Mouse (Mus musculus) kidney, adult 11 months (tissue): ENCODE measurements at regions not wholly inside any gene's neighbourhood (a gene's known extent, or its start where the extent isn't known, plus 50 kb on each side); places are given as distances from the start of the nearest gene placed in this dataset.

Experiments used
- DNase-seq: peaks from one replicate; pipeline ENCODE4 v3.0.0; 2022

DNA sequence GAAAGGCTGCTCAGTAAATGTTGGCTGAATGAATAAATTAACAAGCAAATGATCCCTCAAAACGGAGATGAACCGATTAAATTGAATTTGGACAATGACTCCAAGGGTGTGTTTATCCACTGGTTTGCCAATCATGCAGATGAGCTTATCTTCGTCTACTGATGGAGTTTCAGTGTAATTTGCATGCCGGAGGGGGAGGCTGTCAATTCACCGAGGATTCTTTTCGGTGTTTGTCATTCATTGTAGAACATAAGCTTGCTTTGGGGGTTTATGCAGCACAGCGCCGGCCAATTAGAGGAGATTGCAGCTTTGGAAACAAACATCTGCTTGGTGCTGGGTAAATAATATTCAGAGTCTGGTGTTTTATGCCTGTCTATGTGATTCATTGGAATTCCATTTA lies 132.7 kb downstream of the Otoa start:
- no peak for DNase-seq

DNA sequence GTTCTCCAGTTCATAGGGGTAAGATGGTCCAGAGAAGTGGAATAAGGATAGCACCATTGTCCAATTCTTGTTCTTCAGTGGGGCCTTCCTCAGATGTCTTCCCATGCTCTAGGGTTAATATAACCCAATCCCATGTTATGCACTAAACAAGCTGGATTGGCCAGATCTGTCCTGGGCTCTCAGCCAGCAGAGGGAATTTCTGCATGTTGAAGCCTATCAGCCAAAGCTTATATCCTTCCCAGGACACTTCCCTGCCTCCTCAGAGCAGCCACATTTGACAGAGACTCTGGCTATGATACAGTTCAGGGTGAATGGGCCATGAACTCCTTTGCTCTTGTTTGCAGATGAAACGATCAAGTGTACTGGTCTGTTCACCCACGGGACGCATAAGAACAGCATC lies 133.6 kb downstream of the Otoa start:
- DNase-seq = no peak

DNA sequence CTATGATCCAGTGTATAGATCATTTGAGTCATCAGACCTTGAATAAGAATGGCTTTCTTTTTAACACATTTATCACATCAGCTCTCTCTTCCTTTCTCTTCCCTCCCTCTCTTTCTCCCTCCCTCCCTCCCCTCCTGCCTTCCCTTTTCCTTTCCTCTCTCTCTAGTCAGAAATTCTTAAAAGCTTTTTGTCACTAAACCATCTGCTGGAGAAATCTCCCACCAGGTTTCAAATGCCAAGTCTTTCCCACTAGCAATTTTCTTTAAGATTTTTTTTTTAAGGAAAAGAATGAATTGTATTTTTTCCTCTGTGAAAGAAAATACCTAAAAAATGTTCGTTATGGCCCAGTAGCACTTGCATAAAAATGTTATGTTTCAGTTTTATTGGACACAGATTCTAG lies 134.3 kb downstream of the Otoa start:
- no peak for DNase-seq

DNA sequence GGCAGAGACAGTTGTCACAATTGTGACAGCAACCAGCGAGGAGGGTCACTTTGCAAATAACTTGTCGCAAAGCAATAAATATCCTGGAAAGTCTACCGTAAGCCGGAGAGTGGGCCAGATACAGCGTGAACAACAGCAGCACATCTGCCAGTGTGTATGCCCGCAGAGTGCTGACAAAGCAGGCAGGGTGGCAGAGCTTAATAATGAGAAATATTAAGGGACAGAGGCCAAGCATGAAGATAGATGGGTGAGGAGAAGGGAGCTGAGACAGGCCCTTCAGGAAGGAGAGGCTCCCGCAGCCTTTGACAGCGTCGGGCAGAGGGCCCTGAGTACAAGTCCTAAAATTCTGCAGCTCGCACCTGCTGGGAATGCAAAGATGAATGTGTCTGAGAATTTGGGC lies 136.6 kb downstream of the Otoa start:
- DNase-seq = no peak

DNA sequence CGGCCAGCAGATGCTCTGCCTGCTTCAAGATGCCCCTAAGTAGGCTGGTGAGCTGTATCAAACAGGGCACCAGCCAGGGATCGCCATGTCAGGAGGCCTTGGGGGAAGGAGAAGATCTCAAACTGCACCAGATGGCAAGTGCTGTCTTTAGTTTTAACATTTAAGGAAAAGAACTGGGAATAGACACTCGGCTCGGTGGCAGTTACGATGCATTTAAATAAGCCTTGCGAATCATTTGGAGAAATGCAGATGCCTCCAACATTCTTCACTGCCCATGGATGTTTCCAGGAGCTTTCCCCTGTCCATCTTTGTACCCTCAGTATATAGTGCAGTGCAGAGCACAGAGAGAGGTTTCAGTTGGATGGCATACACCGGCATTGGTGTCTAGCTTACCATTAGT lies 139.7 kb downstream of the Otoa start:
- no peak for DNase-seq

DNA sequence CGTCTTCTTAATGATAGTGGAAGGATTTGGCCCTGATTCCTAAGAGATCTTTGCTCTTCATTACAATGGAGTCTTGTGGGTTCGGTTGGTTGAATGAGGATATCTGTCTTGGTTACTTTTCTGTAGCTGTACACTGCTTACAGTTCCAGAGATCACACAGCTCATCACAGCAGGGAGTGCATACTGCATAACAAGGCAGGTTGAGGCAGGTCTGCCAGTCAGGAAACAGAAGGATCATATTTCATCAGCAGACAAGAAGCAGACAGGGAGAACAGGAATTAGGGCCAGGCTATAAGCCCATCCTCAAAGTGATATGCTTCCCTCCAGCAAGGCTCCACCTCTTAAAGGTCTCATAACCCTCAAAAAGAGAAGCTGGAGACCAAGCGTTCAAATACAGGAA lies 150.4 kb downstream of the Otoa start:
- DNase-seq = no peak

DNA sequence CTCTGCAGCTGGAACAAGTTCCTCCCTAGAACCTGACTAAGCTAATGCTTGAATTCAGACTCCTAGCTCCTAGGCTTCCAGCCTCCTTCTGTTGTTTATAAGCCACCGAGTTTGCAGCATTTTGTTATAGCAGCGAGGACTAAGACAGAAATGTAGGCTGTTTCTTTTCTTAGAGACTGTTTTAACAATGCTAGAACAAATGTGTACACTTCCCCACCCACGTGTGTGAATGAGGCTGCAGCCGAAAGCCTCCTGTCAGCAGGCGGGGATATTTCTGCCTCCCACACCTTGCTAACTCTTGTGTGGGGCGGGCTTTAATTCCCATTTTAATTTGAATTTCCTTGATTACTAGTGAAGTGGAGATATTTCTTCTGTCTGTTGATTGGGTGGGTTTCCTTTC lies 153.4 kb downstream of the Otoa start:
- DNase-seq = no peak

DNA sequence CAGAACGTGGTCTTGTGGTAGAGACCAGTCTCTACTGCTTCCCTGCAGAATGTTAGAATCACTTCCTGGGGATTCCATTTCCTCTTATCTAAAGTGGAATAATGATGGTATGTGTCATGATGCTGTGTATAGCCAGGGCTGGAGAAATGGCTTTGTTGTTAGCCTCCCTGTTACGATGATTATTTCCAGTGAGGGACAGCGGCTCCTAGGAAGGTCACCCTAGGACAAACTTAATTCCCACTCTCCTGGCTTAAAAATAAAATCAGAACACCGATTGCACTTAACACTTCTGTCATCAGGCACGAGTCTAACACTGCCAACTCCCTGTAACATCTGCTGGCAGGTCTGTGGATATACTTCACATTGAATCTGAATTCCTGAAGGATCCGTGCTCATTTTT lies 151.9 kb upstream of the Hs3st2 start:
- DNase-seq = no peak

DNA sequence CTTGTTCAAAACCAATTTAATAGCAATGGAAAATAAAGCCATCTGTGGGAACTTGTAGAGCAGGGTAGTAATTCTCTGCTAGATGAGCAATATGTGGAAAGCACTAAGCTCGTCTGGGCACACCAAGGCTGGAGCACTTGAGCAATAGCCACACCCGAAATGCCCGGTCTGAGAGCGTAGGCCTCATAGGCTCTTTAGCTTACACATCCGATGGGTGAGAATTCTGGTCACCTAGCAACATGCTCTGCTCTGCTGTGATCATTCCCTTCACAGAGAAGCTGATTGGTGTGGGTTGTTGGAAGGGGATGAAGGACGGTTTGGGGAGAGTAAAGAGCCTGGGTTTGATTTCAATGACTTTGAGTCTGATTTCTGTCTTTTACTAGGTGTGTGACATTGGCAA lies 143.8 kb upstream of the Hs3st2 start:
- no peak for DNase-seq

DNA sequence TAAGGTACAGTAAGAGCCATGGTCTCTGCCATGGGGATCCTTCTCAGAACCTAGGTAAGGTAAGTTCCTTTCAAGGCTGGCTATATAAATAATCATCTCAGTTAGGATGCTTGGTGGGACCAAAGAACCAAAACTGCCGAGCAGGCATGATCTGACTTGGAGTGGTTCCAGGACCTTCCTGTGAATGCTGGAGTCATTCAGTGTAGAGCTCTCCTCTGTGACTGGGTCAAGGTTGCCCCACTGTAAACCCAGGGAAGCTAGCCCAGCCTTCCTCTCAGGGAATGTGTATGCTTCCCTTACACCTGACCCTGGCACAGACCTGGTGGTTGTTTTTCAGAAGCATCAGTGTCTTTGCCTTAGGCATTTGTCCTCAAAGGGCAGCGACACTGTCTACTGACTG lies 134.2 kb upstream of the Hs3st2 start:
- DNase-seq = no peak

DNA sequence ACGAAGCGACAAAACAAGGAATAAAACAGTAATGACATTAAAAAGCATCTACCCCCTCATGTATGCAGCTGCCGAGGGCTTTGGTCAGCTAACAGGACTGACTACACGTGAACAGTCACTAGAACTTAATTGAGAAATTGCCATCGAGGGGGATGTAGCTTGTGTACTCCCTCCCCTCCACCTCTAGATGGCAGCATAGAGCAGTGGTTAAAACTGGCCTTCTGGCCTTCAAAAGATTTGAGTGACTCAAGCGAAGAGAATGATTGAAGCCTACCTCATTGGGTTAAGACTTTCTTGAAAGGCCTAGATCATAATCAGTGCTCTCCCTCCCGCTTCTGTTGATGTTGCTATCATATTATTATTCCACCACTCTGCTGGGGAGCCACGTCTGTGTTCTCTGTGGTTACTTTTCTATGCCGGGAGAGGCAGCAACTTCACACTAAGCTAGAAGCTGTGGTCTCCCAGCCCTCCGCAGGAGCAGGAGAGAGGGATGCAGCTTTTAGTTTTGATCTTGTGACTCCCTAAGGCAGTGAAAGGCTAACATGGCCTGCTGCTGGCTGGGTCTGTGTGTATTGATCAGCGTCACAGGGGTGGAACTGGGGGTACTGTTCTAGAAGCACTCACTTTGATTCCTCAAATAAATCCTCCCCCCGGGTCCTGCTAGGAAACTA lies 132.7 kb upstream of the Hs3st2 start:
- peak; percentile 6 for DNase-seq

DNA sequence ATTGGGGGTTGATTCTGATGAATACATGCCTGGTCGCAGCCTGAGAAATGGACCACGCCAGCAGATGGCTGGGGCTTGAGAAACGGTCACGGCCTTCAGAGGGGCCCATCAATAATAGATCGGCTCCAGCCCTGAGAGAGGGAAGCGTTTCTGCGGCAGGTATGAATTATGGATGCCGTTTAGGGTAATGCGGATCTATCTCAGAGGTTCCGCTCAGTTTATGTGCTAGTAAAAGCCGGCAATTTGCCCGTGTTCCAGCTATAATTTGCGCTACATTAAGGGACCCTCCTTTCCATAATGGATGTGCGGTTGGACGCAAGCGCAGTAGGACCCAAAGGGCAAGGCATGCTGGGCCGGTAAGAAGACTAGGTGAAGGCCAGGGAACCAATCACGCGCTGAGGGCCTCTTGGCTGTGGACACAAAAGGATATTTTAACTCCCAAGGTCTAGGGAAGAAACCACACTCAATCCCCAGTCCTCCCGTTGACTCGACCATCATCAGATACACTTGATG lies 132.1 kb upstream of the Hs3st2 start:
- DNase-seq = no peak

DNA sequence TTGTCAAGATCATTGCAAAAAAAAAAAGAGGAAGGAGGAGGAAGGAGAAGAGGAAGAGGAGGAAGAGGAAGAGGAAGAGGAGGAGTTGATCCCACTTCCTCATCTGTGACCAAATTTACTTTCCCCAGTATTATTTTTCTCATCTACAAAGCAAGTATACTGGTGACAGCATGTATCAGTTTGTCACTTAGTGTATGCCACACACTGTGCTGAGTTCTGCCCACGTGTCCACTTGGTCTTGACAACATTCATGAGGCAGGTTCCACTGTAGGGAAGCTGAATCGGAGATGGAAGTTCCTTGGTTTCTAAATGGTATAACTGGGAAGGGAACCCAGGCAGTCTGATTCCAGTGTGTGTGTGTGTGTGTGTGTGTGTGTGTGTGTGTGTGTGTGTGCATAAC lies 122.3 kb upstream of the Hs3st2 start:
- DNase-seq = no peak

DNA sequence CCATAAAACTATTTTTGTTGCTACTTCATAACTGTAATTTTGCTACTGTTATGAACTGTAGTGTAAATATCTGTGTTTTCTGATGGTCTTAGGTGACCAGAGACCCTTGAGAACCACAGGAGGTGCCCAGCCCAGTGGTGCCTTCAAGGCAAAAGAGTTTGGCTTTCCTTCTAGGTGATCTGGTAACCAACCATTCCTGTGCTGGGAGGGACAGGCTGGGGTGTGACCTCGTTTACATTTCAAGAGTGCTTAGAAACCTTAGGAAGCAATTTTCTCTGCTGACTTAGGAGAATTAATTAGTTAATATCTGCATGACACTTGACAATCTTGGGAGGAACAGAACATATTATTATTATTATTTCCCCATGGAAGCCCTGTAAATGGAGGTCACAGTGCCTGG lies 111.1 kb upstream of the Hs3st2 start:
- no peak for DNase-seq

DNA sequence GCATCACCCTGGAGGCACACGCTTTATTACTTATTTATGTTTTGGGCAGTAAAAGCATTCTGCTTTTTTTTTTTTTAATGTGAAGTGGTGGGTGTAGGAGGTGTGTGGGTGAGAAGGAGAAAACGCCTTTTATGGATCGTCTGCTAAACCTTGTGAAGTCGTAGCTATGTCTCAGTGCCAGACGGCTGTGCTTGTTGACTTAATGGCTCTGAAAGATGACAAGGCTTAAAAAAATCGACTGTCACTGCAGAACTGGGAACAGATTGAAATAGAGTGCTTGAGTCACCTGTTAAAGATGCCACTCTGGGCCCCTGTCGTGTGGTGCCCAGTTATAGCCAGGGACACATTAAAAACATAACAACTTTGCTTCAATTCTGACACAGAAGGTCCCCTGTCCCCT lies 109.5 kb upstream of the Hs3st2 start:
- no peak for DNase-seq

DNA sequence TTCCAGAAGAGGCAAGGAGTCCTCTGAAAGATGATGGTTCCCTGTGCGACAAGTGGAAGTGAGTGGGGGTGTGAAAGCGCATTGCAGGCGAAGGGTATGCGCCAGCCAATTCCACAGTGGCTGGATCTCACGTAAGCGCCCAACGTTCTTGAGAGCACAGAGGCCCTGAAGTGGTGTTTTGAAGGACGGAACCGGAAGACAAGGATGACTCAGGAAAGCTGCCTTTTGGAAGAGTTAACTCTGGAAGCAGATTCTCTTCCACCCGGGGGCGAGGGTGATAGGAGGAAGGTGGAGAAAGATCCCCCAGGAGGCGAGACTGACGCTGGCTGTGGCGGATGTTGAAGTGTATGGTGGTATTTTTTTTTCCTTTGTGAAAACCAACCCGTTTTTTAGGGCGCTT lies 101.9 kb upstream of the Hs3st2 start:
- DNase-seq = no peak

DNA sequence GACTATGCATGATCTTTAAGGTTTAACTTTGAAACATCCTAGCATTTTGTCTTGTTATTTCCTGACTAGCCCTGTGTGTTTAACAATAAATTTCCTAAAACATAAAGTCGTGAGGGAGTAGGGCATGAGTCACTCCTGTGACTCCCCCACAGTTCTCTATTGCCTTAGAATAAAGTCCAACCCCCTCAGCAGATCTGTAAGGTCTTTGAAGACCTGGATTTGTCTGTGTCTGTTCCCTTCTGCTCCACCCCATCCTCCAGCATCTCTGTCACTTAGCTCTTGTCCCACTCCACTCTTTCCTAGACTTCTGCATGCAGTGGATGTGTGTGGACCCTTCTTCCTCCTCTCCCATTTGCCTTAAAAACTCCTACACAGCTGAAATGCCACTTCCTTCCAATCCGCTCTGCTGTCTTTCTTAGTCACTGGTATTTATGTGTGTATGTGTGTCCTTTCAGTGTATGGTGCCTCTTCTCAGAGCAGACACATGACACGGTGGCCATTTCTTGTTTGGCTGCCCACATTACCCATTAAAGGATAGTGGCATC lies 95.4 kb upstream of the Hs3st2 start:
- no peak for DNase-seq

DNA sequence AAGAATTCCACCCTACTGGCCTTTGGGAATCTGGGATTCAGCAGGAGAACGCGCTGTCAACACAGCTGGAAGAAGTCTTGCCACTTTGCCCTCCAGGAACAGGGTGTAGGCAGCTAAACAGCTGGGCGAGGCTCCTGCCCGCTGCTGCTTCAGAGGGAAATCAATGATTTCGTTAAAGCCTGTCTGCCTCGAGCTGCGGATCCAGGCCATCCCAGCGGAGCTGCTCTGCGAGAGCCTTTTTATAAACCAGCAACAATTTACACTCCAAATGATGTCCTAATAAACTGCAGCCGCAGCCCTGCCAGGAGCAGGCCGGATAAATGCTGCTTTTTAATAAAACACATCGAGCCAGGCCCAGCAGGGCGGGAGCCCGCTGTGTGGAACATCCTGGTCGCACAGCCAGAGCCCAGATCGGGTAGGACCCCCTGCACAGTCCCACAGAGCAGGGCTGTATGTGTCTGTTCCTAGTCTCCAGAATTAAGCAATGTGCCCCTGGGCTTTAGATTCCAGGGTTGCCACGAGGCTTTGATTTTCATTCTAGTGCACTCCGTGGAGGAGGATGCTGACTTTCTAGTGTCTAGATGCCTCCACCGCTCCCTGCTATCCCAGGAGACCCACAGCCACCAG lies 78.6 kb upstream of the Hs3st2 start:
- no peak for DNase-seq

DNA sequence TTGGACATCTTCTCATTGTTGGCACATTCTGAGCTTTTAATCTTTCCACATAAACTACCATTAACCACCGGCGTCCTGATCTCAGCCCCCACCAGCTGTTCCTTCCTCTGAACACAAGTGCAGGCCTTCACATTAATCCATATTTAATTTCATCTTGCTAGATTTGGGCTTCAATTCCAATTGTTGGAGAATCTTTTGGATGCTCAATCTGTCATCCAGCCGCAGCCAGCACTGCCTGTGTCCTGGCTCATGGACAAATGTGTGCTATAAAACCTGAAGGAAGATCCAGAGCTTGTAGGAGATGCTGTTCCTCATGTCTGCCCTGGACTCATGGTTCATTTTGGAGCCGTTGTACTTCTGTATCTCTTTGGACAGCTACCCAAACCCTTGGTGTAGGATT lies 77.1 kb upstream of the Hs3st2 start:
- DNase-seq = no peak

DNA sequence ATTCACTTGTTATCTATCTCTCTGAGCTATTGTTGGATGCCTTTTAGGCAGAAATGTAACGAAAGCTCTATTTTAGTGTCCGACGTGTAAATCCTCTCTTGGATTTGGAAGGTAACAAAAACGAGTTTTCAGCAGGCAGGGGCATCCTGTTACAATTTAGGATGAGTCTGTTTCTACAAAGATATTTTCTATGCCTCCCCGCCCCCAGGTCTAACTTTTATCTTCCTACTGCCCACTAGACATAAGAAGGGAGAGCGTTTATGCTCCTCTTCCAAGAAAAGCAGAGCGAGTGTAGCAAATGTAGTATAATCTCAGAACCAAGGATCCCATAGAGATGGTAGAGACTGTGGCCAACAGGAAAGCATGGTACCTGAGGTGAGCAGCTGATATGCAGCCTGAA lies 62.4 kb upstream of the Hs3st2 start:
- DNase-seq = no peak

DNA sequence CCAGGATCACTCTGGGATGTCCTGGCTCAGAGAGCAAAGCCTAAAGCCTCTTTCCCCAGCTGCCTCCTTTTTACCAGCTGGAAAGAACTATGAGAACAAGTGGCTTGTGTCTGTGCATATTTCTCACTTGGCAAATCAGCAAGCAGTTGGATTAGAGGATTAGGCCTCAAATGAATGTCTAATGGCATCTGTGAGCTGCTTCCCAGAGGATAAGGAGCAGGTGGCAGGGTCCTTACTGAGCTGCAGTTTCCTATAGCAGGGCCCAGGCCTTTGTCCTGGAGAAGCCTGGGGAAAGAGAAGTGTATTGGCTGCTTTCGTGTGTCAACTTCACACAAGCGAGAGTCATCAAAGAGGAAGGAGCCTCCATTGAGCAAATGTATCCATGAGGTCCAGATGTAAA lies 59.1 kb upstream of the Hs3st2 start:
- no peak for DNase-seq

DNA sequence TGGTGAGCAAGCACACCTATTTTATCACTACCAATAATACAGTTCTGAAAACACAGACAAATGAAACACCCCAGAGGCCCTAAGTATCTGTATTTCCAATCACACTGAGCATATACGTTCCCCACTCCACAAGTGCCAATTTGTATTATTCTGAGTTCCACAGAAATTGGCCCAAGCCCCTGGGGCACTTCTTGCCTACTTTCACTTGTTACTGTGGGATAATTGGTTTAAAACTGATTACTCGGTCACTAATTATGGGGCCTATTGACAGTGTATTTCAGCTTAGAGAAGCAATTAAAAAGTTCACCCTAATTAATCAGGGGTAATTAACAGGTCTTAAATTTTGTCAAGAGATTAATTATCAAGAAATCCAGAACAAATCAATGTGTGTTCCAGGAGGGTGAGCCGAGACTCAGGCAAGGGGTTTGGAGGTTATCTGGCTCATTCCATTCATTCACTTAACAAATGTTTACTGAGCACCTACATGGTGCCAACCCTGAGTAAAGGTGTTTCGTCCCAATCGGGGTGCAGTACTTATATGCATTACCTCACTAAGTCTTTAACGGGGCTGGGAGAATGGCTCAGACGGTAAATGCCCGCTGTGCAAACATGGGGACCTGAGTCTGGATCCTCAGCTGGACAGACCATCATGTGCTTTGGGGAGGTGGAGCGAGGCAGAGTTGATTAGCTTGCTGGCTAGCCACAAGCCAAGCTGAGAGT lies 56.1 kb upstream of the Hs3st2 start:
- no peak for DNase-seq

DNA sequence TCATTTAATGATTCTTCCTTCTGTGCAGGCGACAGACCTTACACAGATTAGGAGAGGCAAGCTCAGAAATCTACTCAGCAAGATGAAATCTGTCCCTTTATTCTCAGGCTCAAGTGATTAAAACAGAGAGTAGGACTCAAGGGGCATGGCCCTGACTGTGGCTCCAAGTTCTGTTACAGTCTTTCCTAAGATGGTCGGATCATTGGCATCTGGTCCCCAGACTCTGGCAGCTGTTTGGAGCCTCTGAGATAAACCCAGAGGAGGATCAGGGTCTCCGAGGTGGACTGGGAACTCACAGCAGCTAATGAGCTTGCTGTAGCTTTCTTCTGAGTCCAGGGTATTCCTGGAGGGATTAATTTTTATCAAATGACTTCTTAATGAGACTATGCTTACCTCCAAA lies 51.7 kb upstream of the Hs3st2 start:
- no peak for DNase-seq
